Mouse (Mus musculus) urinary bladder, adult 18-20 months (tissue): ENCODE results near the gene Olfr102.

ENCODE experiments used
- DNase-seq, 2 experiments: peaks; one replicate each; pipeline ENCODE4 v3.0.0; 2022; ENCODE audit warnings: low spot score in 2 of 2, mixed read lengths in 2 of 2

The Olfr102 gene

DNA sequence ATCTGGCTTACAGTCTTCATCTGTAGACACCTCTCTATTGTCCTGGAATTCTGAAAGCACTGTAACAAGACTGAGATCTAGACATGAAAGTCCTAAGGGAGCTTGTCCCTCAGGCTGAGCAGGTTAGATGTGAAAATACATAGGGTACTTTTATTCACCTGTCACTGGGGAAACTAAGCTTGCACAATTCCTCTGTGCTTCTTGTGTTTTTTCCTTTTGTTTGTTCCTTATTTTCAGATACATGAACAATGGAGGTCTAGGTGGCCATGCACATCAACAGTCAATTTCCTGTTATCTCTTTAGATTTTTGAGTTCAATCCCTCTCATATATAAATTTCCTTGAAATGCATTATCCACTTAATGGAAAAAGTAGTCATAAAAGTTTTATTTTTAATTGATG is at the start of gene Olfr102:
Gene Olfr102, minus strand, starts transcription at position 101 of the 400 bp plus-strand sequence.
- no peak for DNase-seq

GRCm38 (mm10) chr17:37359282-37359681 is 42.4 kb upstream of the Olfr102 start, which contains the start of gene Olfr104-ps:
TSS of gene Olfr104-ps (plus strand) at chr17:37359582.
- DNase-seq: no peak

GRCm38 (mm10) chr17:37339598-37339997 is 22.7 kb upstream of the Olfr102 start, which contains the start of gene Olfr103:
TSS of gene Olfr103 (minus strand) at chr17:37339698.
- no peak for DNase-seq

DNA sequence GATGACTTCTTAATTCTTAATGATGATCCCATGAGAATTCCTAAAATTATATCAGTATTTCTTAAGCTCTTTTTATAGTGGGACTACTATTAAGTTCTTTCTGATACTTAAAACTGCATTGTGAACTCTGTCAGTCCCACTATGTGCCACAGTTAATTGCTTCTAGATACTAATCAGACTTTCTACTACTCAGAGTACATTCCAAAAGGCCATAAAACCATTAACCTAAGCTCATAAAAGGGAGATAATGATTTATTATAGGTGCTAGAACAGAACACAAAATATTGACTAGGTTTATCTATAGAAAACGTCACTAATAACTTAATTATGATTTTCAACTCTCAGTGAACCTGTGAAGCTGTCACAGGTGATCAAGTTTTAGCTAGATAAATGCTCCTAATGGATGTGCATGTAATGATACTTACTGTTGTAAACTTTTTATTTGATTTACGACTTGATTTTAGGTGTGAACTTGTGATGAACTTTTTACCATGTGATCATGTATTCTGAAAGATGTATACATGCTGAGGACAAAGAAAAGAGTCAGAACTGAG is 6.6 kb downstream of the Olfr102 start:
- DNase-seq: no peak

DNA sequence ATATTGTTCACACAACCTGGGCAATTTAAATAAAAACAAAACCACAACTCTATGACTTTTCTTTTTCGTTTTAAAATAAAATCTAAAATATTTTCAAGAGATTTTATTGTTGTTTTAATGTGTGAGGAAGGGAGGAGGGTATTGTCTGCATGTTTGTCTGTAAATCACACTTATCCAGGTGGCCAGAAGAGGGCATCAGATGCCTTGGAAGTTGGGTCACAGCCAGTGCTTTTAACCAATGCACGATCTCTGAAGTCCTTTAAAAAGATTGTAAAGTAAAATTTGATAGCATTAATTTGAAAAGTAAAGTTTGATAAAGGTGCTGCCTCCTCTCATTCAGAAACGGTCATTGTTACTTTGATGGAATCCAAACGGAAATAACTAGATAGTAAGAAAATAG is 8.4 kb downstream of the Olfr102 start:
- DNase-seq: no peak

GRCm38 (mm10) chr17:37304213-37304612 is 12.6 kb downstream of the Olfr102 start, which contains the start of gene Olfr101:
TSS of gene Olfr101 (minus strand) at chr17:37304313.
- DNase-seq: no peak

DNA sequence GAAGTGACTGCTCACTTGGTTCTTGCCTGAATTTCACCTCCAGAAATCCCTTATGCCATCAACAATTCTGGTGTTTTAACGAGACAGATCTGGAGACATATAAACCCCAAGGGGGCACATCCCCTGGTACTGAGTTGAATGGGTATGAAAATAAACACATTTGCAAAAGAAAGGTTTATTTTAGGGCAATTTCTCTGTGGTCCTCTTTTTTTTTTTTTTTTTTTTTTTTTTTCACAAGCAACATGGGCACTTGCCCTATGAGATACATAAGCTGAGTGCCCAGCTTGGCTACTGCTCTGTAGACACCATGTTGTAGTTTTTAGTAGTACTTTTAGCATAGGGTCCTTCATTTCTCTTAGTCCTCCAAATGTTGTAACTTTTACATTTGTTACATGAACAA is 33.5 kb downstream of the Olfr102 start, which contains the start of gene Olfr99:
Gene Olfr99, minus strand, starts transcription at position 101 of the 400 bp plus-strand sequence.
- no peak for DNase-seq

GRCm38 (mm10) chr17:37280331-37280730 is 36.5 kb downstream of the Olfr102 start:
- no peak for DNase-seq

DNA sequence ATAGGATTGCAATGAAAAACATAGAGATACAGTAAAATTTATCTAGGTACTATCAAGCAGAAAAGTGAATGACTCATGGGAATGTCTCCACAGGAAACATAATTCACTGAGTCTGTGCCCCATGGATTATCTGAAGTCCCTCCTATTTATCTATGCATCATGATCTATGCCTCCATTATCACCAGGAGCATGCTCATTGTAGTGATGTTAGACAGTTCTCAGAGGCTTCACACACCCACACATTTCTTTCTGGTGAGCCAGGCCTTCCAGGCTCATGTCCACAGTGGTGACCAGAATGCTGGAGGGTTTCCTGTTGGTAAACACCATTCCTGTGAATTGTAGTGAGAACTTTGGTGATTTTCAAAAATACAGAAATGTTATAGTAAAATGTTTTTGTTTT is 40.3 kb downstream of the Olfr102 start:
- DNase-seq: no peak

- no peak for DNase-seq
Observed at GRCm38 (mm10) chr17:37275626-37276248, 41.1 kb downstream of the Olfr102 start.

DNA sequence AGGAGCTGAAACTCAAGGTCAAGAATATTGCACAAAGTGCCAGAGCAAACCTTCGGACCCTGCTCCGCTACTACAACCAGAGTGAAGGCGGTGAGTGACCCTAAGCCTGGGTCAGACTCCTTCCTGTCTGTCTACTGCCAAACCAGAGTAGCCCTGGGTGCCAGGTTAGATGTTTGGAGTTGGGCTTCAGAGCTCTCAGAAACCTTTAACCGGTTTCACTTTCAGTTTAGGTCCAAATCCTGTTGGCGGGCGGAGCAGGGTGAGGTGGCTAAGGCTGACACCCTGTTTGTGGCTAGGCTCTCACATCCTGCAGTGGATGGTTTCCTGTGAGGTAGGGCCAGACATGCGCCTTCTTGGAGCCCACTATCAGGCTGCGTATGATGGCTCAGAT is 46.2 kb downstream of the Olfr102 start:
- peak; percentile 32 to 37 for DNase-seq

- DNase-seq: peak; percentile 83 to 93
Observed at GRCm38 (mm10) chr17:37270058-37270701, 46.7 kb downstream of the Olfr102 start, which contains the start of gene H2-M3. TSS of gene H2-M3 (plus strand) at chr17:37270220.

DNA sequence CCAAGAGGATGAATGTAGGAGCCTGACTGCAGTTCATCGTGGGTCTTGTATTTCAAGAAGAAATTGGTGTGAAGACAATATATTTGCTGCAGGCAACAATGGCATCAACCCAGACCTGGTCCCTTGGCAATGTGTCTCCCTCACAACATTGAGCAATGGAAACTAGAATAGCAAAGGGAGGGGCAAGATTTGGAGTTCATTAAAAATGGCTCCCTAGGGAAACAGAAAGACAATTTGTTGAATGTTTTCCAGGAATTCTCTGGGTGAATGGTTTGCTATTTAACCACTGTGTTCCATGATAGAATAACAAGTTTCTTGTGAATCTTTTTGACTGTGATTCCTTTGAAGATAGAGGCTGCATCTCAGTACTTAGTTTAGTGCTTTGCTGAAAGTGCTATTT is 53.2 kb downstream of the Olfr102 start, which contains the start of gene Olfr98:
Gene Olfr98, minus strand, starts transcription at position 124 of the 400 bp plus-strand sequence.
- no peak for DNase-seq
